Mouse (Mus musculus) lung, embryonic 14.5 days (tissue): ENCODE data around the gene Togaram1. TPM values are rescaled to one million over a fixed set of nuclear protein-coding genes. Genes with fewer than 3 reads are reported as not detected.

Experiments used
- ATAC-seq: fragments of 200-750 bp; cut with Nextera tagmentation; 2 replicates; pipeline ENCODE4 v1.8.0; 2017; ENCODE audit warnings: mild to moderate bottlenecking, moderate TSS enrichment, moderate library complexity; ENCODE audit not compliant: insufficient read depth
- DNase-seq: peaks from one replicate; pipeline ENCODE4 v3.0.0-alpha.2; 2015
- H3K27ac ChIP-seq: fragments of 300-500 bp; sonication (generic); 2 replicates; pipeline ENCODE4 v1.5.1; 2014; ENCODE audit warnings: low read depth, mild to moderate bottlenecking, moderate library complexity
- H3K27me3 ChIP-seq: fragments of 300-500 bp; sonication (generic); 2 replicates; pipeline ENCODE4 v1.6.1; 2014; ENCODE audit warnings: low read length, control low read depth; ENCODE audit not compliant: insufficient read depth
- H3K36me3 ChIP-seq: fragments of 300-500 bp; sonication (generic); 2 replicates; pipeline ENCODE4 v1.6.1; 2014; ENCODE audit warnings: control low read depth; ENCODE audit not compliant: insufficient read depth
- H3K4me1 ChIP-seq: fragments of 300-500 bp; sonication (generic); 2 replicates; pipeline ENCODE4 v1.6.1; 2014; ENCODE audit warnings: antibody characterized with exemption, control low read depth; ENCODE audit not compliant: insufficient read depth
- H3K4me2 ChIP-seq: fragments of 300-500 bp; sonication (generic); 2 replicates; pipeline ENCODE4 v1.6.1; 2014; ENCODE audit warnings: mild to moderate bottlenecking
- H3K4me3 ChIP-seq: fragments of 300-500 bp; sonication (generic); 2 replicates; pipeline ENCODE4 v1.5.1; 2014; ENCODE audit warnings: low read depth, low read length
- H3K9ac ChIP-seq: fragments of 300-500 bp; sonication (generic); 2 replicates; pipeline ENCODE4 v1.6.1; 2014
- H3K9me3 ChIP-seq: fragments of 300-500 bp; sonication (generic); 2 replicates; pipeline ENCODE4 v1.6.1; 2016; ENCODE audit warnings: low read depth, low read length, control low read depth
- CTCF ChIP-seq: IDR thresholded peaks from 2 replicates; pipeline ENCODE4 v1.5.1; 2016; ENCODE audit warnings: antibody characterized with exemption, low read depth
- WGBS: fragments of 180-500 bp; shearing (Covaris S2); extraction: QIAGEN DNeasy Blood & Tissue Kit; methylation state at CpG from one replicate; pipeline ENCODE4 v1.1.7; 2014; 5-methylcytosine and 5-hydroxymethylcytosine counted together
- polyA plus RNA-seq: library from polyadenylated mRNA; unstranded; fragments of >200 nt; fragmentation: Nextera tagmentation; extraction: Ambion mirVana; gene quantifications from 2 replicates; pipeline ENCODE4 v1.2.1, GENCODE M21; 2014

The Togaram1 gene
- polyA plus RNA-seq, 1 experiment from 2014 or later: 30.7 TPM

DNA sequence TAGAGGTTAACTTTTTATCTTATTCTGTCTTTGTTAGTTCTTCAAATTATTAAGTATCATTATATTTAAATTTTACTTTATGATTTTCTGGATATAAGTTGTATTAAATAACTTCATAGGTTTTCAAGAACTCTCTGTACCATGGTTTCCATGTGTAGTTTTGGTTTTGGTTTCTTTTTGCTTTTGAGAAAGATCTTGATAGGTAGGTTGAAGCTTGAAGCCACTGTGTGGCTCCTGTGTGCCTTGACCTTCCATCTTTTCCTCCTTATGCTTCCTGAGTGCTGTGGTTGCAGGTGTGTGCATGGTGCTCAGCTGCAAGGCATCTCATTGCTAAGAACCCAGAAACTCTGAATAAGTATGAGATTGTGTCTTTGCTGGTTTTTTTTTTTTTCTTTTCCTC, 83.2 kb downstream of the Togaram1 start:
- no peak overlapping the region for H3K27ac ChIP-seq
- no peak overlapping the region for H3K4me2 ChIP-seq
- no peaks in the 10 kb centered on the region for H3K27me3 ChIP-seq
- no peaks in the 10 kb centered on the region for H3K9me3 ChIP-seq
- no peak overlapping the region for H3K4me3 ChIP-seq
- no peaks in the 10 kb centered on the region for H3K4me1 ChIP-seq
- ATAC-seq: no peak
- no peak overlapping the region for H3K9ac ChIP-seq
- peaks cover 63% of the 10 kb centered on the region for H3K36me3 ChIP-seq
- no peak for TF ChIP-seq CTCF
- DNase-seq: no peak

DNA sequence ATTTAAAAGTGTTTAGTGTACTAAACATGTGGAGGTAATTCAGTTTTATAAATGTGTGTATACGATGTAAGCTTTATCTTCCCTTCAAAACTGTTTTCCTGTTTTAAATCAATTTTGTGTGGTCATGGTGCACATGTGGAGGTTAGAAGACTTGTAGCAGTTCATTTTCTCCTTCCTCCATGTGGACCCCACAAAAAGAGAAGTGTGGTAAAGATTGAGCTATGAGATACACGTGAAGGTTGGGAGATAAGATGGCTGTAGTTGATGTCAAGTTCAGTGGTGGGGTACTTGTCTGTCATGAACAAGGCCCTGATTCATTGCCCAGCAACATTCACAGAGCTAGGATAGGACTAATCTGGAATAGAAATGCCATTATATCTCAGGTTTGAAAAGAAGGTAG, 92.6 kb downstream of the Togaram1 start:
- WGBS: 64% methylated on average over 2 of the region's 2 CpGs
- Histone ChIP-seq H3K9ac (no peak overlapping the region), H3K27ac (no peak overlapping the region), H3K27me3 (no peaks in the 10 kb centered on the region), H3K36me3 (peaks cover 70% of the 10 kb centered on the region), H3K4me3 (no peak overlapping the region), H3K4me1 (no peaks in the 10 kb centered on the region), H3K4me2 (no peak overlapping the region), H3K9me3 (no peaks in the 10 kb centered on the region)
- ATAC-seq (no peak), DNase-seq (no peak)
- TF ChIP-seq CTCF: no peak

DNA sequence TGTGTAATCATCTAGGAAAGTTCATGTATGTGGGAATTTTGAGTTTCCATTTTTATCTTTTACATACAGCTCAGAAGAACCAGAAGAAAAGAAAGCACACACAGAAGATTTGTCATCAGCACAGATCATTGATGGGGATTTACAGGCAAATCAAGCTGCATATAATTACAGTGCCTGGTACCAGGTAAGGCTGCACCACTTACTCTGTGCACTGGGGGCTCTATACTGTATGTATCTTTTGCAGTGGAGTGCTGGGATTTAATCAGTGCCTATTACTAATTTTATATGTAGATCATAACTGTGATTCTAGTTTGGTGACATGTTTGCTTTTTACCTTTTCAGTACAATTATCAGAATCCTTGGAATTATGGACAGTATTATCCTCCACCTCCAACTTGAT, 95.5 kb downstream of the Togaram1 start:
- Histone ChIP-seq H3K4me1 (no peaks in the 10 kb centered on the region), H3K27me3 (no peaks in the 10 kb centered on the region), H3K9ac (no peak overlapping the region), H3K9me3 (no peaks in the 10 kb centered on the region), H3K27ac (no peak overlapping the region), H3K36me3 (peaks cover 69% of the 10 kb centered on the region), H3K4me3 (no peak overlapping the region), H3K4me2 (no peak overlapping the region)
- DNase-seq (no peak), ATAC-seq (no peak)
- no peak for TF ChIP-seq CTCF

DNA sequence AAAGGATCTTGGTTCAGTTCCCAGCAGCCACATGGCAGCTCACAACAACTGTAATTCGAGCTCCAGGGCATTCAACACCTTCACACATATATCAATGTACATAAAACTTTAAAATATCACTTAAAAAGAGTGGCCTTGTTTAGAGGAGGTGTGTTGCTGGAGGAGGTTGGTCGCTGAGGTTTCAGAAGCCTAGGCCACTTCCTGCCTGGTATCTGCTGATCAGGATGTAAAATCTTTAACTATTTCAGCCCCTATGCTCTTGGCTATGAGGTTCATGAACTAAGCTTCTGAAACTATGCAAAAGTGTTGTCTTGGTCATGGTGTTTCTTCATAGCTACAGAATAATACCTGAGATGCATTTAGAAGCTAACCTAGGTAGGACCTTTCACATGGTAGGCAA, 99.6 kb downstream of the Togaram1 start:
- no peak for ATAC-seq
- 64% methylated on average over 2 of the region's 2 CpGs for WGBS
- no peak overlapping the region for H3K4me3 ChIP-seq
- no peaks in the 10 kb centered on the region for H3K9me3 ChIP-seq
- H3K36me3 ChIP-seq: peaks cover 69% of the 10 kb centered on the region
- H3K9ac ChIP-seq: no peak overlapping the region
- H3K4me2 ChIP-seq: no peak overlapping the region
- no peak for TF ChIP-seq CTCF
- H3K27ac ChIP-seq: no peak overlapping the region
- H3K4me1 ChIP-seq: no peaks in the 10 kb centered on the region
- no peak for DNase-seq
- H3K27me3 ChIP-seq: no peaks in the 10 kb centered on the region

DNA sequence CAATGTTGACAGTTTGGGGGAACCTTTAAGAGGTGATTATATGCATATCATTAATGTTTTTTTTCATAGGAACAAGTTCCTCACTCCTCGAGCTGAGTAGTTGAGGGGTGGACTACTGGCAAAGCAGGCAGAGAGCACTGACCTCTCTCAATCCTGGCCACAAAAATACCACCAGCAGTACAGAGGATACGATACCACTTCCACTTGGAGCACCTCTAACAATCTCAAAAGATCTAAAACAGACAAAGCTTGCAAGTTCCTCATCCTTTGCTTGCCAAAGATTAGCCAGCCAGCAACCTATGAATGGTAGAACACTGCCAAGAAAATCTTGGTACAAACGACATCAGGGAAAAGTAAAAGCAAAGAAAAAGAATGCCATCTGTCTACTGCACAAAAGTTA, 100.6 kb downstream of the Togaram1 start:
- TF ChIP-seq CTCF: no peak
- no peak overlapping the region for H3K27ac ChIP-seq
- 61% methylated on average over 3 of the region's 3 CpGs for WGBS
- H3K9ac ChIP-seq: no peak overlapping the region
- no peaks in the 10 kb centered on the region for H3K9me3 ChIP-seq
- no peak overlapping the region for H3K4me3 ChIP-seq
- H3K4me1 ChIP-seq: no peaks in the 10 kb centered on the region
- DNase-seq (no peak), ATAC-seq (no peak)
- H3K4me2 ChIP-seq: no peak overlapping the region
- no peaks in the 10 kb centered on the region for H3K27me3 ChIP-seq
- H3K36me3 ChIP-seq: peaks cover 63% of the 10 kb centered on the region

DNA sequence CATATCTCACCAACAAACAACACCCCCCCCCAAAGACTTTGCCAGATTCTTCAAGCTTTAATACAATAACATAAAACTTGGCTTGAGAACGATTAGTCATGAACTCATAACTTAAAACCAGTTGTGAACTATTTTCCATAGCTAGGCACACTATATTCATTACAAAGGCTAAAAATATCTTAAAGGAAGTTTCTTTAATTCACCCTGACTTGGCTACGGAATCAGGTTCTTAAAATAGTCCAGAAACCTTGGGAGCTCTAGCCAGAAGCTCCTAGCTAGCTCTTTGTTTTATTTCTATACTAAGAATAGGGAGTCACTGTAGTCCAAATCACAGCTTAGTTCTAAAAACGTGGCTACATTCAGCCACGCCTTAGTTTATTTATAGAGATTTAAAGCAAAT, 102.8 kb downstream of the Togaram1 start:
- H3K36me3 ChIP-seq: peaks cover 56% of the 10 kb centered on the region
- no peaks in the 10 kb centered on the region for H3K4me1 ChIP-seq
- H3K4me3 ChIP-seq: no peak overlapping the region
- H3K4me2 ChIP-seq: no peak overlapping the region
- no peak overlapping the region for H3K27ac ChIP-seq
- no peak for ATAC-seq
- no peak overlapping the region for H3K9ac ChIP-seq
- WGBS: 59% methylated on average over 4 of the region's 4 CpGs
- TF ChIP-seq CTCF: no peak
- no peaks in the 10 kb centered on the region for H3K9me3 ChIP-seq
- DNase-seq: no peak
- no peaks in the 10 kb centered on the region for H3K27me3 ChIP-seq

Other genes with a start within 250 kb of the Togaram1 start
- gene Gm527, start 47.9 kb upstream of the Togaram1 start, polyA plus RNA-seq: 1.3 and 1.8 TPM in 2 replicates
- 13.1 and 15.1 TPM in 2 replicates for gene Klhl28, start 270 bp upstream of the Togaram1 start, polyA plus RNA-seq
- 60.3 and 61.1 TPM in 2 replicates for gene Prpf39, start 70.5 kb downstream of the Togaram1 start, polyA plus RNA-seq
- 408 and 417 TPM in 2 replicates for gene Fkbp3, start 108.2 kb downstream of the Togaram1 start, polyA plus RNA-seq
- 12.0 and 17.6 TPM in 2 replicates for gene Fancm, start 109.8 kb downstream of the Togaram1 start, polyA plus RNA-seq
- 74.0 and 74.2 TPM in 2 replicates for gene Mis18bp1, start 206.8 kb downstream of the Togaram1 start, polyA plus RNA-seq